Mouse (Mus musculus) urinary bladder, postnatal 14 days (tissue): ENCODE data around the gene Lrp2.

ENCODE experiments used
- DNase-seq: peaks from one replicate; pipeline ENCODE4 v3.0.0; 2021; ENCODE audit warnings: low spot score

The Lrp2 gene

DNA sequence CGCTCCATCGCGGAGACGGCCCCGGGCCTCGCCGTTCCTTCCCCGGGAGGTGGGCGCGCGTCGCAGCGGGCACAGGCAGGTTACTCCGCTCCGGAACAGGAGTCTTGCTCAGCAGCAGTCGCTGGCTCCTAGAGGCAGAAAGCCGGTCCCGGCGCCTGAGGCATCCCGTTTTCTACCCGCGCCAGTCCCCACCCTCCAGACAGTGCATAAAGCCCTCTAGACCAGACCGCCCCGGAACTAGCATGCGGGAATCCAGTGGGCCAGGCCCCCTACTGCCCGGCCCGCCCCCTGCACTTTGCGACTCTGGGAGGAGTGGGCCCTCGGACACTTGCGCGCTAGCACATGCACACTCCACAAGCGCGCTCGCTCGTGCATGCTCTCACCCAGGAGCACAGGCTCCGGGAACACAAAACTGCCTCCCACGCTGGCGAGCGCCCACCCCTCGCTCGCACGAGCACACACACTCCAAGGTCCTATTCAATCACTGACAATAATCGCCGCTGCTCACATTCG is at the start of gene Lrp2:
Gene Lrp2, minus strand, starts transcription at position 180 of the 513 bp plus-strand sequence.
- peak; percentile 24 for DNase-seq

DNA sequence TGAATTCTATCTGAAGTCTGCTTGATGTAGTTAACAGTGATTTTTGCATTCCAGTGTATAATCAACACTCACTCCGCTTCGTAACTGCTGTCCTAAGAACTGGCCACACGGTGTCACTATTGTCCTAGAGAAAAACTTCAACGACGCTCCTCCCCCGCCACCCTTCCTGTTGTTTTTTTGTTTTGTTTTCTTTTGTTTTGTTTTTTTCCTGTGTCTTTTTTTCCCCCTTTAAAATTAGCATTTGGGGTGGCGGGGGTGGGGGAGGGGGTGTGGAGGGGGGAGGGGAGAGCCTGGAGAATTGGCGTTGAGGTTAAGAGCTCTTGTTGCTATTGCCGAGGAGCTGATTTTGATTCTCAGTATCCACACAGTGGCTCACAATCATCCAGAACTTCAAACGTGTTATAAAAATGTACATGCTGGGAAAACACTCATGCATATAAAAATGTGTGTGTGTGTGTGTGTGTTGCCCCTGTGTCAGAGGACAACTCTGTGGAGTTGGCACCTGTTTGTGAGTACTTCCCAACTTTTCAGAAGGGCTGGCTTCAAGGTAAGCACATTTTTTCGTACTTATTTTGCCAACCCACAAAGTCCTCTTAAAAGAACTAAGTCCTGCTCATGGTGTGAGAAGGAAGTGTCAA is 49.3 kb upstream of the Lrp2 start:
- DNase-seq, result peak; percentile 49

DNA sequence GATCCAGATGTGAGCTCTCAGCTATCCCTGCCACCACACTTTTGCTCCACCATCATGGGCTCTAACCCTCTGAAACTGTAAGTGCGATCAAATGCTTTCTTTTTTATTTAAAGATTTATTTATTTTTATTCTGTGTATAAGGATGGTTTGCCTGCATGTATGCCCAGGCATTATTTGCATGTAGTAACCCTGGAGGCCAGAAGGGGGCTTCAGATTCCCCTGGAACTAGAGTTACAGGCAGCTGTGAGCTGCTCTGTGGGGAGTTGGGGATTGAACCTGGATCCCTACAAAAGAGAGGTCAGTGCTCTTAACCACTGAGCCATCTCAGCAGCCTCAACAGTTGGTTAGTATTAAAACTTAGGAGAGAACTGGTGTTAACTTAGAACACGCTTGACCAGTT is 45.6 kb upstream of the Lrp2 start:
- no peak for DNase-seq

DNA sequence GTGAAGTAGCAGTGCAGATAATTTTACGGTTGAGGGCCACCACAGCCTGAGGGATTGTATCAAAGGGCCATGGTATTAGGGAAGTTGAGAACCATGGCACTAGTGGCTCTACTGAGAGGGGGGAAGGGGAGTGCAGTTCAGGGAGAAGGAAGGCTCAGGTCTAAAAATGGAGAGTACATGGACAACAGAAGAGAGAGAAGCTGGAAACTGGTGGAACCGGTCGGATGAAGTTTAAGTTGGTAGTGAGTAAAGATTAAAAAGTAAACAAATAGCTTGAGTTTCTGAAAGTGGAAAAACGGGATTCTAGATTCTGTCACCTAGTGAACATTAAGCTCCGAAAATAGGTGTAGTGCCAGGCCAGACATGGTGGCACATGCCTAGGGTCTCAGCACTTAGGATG is 44.9 kb upstream of the Lrp2 start:
- peak; percentile 78 for DNase-seq

DNA sequence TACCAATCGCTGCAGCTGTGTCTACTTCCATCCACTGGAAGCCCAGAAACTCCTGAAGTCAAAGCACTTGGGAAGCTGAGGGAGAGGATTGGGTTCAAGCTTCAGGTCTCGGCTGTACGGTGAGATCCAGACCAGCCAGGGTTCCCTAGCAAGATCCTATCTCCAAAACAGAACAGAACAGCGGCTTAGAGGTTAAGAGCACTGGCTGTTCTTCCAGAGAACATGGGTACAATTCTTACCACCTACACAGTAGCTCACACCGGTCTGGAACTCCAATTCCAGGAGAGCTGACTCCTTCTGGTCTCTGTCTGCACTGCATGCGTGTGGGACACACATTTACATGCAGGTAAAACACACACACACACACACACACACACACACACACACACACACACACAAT is 44.0 kb upstream of the Lrp2 start:
- no peak for DNase-seq

DNA sequence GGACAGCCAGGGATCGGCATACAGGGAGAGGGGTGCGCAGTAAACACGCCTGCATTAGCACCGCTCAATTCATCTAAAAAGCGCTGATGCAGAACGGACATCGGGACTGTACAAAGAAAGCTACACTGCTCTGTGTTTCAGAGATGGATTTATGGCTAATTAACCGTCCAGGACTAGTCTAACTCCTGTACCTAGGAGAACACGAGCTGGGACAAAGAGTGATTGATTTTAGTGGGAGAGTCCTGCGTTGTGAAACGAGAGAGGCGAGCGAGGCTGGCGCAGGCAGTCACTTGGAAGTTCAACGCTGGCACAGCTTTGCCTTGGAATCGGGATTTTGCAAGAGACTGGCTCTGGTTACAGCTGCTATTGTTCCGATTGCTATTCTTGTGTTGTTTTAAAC is 43.4 kb upstream of the Lrp2 start:
- DNase-seq, result peak; percentile 12

DNA sequence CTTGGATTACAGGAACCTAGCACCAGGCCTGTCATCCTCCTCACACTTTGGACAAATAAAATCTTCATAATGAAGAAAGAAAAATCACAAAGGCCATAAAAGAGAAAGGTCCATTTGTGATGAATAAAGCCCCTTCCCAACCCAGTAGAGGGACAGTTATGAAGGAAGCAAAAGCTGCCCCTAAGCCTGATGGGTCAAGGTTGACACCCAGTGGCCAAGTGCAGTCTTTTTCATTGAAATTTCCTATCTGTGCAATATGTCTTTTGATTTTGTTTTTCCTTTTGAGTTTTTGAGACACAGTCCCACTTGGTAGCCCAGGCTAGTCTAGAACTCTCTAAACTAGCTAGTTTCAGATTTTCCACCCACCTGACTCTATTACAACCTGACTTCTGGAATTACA is 33.4 kb upstream of the Lrp2 start:
- DNase-seq, result no peak

DNA sequence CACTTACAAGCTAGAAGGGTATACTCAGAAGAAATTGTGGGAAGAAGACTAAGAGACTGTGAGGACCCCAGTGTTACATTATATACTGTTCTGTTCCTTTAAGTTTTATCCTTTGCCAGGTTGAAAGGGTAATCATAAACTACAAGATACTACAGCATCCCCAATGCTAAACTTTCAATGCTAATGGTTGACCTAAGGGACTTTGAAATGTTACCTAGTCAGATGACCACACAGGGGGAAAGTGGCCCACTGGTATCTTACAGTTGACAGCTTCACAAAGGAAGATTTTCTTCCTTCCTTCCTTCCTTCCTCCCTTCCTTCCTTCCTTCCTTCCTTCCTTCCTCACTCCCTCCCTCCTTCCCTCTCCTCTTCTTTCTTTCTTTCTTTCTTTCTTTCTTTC is 32.5 kb upstream of the Lrp2 start:
- no peak for DNase-seq

DNA sequence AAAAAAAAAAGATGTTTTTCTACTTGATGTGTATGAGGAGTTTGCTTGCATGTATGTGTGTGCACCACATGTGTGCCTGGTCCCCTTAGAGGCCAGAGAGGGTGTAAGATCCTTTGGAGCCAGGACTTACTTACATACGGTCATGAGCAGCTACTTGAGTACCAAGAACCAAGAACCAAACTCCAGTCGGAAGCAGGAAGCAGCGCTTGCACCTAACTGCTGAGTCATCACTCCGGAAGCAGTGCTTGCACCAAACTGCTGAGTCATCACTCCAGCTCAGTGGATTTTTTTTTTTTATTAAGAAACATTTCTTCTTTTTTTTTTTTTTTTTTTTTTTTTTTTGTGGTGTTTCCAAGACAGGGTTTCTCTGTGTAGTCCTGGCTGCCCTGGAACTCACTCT is 27.4 kb upstream of the Lrp2 start:
- DNase-seq, result peak; percentile 24

DNA sequence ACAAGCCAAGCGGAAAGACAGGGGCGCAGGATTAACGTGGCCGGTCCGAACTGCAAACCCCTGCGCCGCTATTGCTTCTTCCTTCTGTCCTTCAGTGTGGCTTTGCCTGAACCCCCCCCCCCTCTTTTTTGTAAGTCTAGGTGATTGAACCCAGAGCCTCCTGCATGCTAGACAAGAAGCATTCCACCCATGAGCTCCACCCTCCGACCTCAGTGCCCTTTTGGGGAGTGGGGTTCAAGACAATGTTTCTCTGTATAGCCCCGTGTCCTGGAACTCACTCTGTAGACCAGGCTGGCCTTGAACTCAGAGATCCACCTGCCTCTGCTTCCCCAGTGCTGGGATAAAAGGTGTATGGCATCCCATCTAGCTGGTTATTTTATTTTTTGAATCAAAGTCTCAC is 26.9 kb upstream of the Lrp2 start:
- DNase-seq, result no peak

DNA sequence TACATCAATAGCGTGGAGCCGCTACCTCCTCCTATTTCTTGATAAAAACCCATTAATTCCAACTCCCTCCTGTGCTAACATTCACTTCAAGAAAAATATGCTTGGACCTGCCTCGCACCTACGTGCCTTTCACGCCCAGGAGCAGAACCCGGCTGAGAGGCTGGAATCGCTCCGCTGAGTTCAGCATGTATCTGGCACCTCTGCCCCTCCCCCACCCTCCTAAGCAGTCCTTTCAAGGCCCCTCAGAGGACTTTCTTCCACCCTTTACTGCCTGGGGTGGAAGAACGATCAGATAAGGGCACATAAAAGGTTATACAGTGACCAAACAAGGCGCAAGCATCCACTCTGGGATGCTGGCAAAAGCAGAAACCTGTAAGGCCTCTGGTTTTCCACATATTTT is 26.4 kb upstream of the Lrp2 start:
- no peak for DNase-seq

DNA sequence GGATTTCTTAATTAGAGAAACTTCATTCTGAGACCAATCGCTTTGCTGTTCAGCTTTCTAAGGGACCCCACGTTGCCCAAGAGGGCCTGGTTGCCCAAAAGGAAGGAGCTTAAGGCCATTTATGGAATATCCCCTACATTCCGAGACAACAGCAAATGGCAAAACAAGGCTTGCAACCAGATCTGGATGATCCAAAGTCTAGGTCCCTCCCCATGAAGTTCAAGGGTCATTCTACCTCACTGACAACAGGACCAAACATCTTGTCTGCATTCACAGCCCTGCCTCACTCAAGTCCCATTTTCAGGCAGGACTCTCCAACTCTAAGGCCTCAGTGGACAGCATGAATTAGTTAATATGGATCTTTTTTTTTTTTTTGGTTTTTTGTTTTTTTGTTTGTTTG is 20.8 kb upstream of the Lrp2 start:
- no peak for DNase-seq

DNA sequence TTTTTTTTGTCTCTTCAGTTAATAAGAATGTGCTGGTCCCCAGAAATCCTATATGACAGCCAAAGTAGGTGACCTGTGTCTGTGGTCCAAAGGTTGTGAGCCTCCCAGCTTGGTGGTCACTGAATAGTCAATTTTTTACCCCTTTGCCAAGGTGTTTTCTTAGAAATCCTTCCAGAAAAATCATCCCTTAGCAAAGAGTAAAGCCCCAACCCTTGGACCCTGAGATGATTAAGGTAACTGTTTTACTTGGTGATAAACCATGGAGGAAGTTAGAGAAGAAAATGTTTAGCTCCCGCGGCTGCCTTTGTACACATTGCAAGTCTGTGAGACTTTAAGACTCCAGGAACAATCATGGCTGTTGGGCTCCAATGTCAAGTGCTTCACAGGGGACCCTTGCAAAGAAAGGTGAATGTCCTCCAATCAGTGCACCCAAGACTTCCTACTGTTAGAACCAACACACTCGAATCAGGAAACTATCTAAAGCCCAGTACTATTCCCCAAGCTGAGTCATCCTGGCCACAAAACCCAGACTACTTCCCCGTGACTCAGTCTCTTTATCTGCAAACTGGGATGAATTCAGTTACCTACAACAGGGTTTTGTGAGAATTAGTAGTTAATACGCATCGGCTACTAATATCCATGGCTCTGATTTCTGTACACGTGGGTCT is 18.0 kb upstream of the Lrp2 start:
- no peak for DNase-seq

DNA sequence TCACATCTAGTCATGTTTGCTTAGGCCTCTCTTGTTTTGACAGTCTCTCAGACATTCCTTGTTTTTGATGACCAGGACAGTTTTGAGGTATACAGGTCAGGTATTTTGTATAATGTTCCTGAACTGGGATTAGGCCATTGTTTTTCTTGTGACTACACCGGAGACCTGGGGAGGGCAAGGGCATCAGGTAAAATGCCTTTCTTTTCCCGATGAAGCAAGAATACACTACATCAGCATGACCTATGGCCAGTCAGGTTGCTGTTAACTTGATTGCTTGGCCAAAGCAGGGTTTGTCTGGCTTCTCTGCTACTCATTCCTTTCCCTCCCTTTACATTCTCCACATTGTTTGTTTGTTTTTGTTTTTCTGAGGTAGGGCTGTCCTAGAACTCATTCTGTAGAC is 7.3 kb upstream of the Lrp2 start:
- no peak for DNase-seq

DNA sequence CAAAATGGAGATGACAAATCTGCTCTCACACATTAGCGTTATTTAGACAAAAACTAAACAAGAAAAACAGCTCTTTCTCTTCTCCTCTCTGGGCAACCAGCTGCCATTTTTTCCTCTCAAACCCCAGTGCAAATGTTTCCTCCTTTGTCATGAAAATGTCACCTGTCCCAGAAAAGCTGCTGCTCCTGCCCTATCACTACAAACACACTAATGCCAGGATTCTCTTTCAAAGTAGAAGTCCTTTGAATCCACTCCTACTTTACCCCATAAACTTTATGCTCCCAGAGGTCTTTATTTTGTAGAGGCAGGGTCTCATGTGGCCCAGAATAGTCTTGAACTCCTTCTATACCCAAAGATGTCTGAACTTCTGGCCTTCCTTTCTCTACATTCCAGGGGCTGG is 6.7 kb upstream of the Lrp2 start:
- no peak for DNase-seq

DNA sequence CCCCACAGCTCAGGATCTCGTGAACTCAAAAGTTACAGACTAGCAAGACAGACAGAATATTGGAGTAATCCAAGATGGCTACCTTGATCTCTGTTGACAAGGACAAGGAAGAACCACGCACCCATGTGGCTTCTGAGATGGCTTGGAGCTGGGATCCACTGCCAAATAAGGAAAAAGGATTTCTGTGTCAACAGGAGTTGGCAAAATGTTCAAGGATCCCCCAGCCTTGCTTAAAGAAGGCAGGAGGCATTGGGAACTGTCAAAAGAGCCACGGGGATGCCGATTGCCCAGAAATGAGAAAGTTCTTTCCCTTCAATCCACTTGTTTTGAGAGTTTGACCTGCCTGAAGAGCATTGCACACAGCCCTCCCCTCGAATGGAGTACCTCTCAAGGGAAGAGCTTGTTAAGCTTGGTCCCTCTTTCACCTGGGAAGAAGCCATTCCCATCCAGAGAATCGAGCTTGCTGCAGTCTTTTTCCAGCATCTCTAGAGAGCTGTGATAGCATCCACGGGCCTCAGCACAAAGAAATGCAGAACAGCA is 6.2 kb upstream of the Lrp2 start:
- DNase-seq, result no peak

DNA sequence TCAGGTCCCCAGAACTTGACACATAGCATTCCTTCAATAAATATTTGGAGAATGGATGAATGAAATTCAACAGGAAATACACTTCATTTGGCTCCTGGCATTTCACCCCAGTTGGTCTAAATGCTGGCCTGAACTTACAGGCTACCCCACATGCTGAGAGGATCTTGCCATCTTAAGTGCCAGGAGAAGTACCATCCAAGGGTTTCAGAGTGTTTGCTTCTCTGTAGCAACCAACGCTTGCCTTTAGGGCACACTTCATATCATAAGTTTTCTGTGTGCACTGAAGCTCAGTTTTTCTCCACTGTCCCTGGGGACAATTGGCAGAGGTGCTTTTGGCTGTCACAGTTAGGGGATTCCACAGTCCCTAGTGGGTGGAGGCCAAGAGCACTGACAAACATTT is 4.7 kb upstream of the Lrp2 start:
- no peak for DNase-seq

DNA sequence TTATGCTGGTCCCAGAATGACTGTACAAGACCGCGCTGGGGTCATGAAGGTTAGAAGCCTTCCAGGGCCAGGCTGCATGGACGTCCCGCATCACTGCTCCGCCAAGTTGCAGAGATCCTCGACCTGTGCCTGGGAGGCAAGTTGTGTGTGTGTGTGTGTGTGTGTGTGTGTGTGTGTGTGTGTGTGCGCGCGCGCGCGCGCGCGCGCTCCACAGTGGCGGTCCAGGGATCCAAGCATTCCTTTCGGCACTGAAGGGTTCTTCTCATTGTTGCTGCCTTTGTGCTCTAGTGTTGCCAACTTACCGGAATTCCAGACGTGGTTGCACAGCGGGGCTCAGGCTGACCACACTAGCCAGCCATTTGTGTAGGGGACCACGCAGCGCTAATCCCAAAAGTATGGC is 2.0 kb upstream of the Lrp2 start:
- no peak for DNase-seq

DNA sequence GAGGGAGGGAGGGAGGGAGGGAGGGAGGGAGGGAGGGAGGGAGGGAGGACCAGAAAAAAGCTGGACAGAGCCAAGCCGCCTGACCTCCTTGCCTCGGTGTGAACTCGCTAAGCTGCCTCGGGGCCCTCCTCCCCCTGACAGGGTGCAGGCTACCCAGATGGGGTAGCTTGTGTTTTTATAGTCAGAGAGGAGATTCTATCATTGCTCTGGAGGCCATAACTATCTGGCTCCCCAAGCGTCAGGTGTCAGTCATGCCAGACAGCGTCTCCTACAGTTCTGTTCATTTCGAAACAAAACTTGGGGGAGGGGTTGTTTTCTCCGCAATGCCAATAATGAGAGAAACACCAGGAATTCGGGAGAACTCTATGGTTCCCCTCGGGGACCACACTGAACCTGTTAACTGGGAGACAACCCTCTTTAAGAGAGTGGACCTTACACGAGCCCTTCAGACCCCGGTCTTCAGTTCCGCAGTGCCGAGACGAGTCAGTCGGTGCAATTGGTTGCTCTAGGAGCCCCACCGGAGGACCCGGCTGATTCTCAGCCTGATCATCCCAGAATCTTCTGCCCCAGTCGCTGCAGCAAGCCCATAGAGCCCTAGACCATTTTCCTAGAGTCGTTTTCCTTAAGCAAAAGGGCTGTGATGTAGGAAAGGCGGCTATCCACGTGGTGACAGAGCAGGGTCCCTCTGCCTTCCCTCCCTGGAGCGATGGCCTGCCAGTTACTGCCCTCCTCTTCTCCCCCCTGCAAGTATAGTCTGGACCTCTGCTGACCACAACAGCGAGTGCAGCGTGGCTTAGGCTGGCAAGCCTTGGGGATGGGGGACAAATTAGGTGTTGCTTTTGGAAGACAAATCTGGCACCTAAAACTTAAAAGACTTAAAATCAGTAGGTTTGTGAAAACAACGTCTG is 1.2 kb upstream of the Lrp2 start:
- no peak for DNase-seq

DNA sequence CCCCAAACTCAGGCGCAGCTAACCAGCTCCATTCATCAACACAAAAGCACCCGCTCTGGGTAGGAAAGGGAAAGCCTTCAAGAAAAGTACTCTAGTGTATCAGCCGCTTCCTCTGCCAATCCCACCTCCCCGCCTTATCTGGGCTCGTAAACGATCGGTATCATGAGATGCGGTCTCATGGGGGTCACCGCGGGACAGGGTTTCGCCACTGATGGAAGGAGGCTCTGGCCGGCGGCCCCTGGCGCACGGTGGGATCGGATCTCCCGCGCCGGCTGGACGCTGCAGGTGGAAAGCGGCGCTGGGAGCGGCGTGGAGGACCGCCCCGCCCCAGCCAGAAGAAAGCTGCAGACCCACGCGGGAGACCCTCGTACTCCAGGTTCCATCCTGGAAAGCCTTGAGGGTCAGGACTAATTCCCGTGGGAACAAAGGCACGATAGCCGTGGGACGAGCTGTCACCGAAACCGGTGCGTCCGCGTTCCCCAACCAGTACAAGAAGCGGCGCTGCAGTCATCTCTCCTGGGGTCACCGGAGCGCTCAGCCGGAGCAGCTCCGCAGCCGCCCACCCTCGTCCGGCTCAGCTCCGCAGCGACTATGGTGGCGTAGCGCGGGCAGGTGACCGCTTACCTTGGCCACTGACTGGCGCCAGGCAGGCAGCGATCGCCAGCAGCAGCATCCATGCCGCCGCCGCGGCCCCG is 527 bp downstream of the Lrp2 start:
- peak; percentile 10 for DNase-seq

DNA sequence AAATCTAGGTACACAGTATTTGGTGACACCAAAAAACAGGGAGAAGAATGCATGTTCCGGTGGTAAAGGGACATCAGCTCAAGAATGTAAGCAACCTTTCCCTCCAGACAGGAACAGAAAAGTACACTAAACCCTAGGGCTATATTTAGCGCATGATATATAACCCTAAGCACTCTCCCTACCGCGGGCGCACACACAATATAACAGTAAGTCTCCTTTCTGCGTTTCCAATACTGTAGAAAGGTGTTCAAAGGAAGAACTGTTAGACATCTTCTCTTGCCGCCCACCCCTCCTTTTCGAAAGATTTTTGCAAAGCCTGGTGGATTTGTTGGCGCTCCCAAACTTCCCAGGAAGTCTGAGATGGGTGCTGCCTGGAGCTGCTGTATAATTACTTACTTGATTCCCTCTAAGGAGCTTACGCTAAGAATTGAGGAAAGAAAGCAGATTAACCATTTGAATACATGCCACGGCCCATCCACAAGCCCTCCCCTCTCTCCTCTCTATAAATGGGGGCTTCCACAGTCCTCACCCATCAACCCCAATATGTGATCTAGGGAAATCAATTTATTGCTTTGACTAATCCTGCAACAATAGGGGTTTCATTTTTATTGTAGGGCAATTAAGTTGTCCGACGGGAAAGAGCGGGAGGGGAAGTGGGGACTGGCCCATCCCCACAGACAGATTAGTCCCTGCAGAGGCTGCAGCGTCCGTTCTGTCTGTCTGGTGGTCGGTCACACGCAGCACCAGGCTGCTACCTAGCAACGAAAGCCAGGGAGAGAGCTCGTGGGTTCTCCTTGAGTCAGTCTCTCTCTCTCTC is 1.5 kb downstream of the Lrp2 start:
- no peak for DNase-seq
